10 mouse cellular contexts compared by ENCODE assay signal in genomic region chr15:12439351-12439751, GRCm38 (mm10).
DNase-seq lines count a peak whose midpoint lies in the region; ATAC-seq and TF ChIP-seq lines count a peak whose summit lies in the region.
"Had no signal": no experiment of that assay in that cellular context is flagged by ENCODE, and none has a peak within 500 bp of the region (broad histone marks: within the 10 kb centered on the region; RNA-seq: fewer than 3 reads in every experiment).

No protein-coding gene starts in this region.

- WGBS in cerebellum, adult 2 months = 31% methylated on average over 6 of the region's 6 CpGs
- WGBS in liver, embryonic 14.5 days (ENCODE audit: insufficient replicate concordance) = 18% methylated on average over 6 of the region's 6 CpGs
- 46% methylated on average over 6 of the region's 6 CpGs for WGBS in stomach, embryonic 14.5 days
- 61% methylated on average over 6 of the region's 6 CpGs for WGBS in limb, embryonic 10.5 days

- H3K4me1 ChIP-seq in cerebellum, adult 2 months (ENCODE audit: control insufficient read depth, insufficient read depth, low read length) = no peaks in the 10 kb centered on the region
- peaks cover 0 to 13% of the 10 kb centered on the region in 2 experiments; a peak in 1 of 4 replicates for H3K4me1 ChIP-seq in liver, embryonic 14.5 days (replicated peaks; ENCODE audit: control insufficient read depth in 2 of 2, insufficient read depth in 2 of 2, low read length in 1 of 2)
- peaks cover 6% of the 10 kb centered on the region for H3K4me1 ChIP-seq in stomach, embryonic 14.5 days (ENCODE audit: control insufficient read depth, insufficient read depth, low read length)
- peaks cover 27% of the 10 kb centered on the region for H3K4me1 ChIP-seq in limb, embryonic 10.5 days

- no peak overlapping the region for H3K4me2 ChIP-seq in liver, embryonic 14.5 days (ENCODE audit: low read depth)
- no peak overlapping the region for H3K4me2 ChIP-seq in stomach, embryonic 14.5 days (replicated peaks; ENCODE audit: low read depth, low read length)

- no peak for TF ChIP-seq POLR2A in cerebellum, adult 2 months (IDR thresholded peaks at IDR 0.05; ENCODE audit: borderline replicate concordance, insufficient read depth, low read length)

- H3K4me3 ChIP-seq in cerebellum, adult 2 months (replicated peaks; ENCODE audit: insufficient read depth, low read depth, low read length) = no peak overlapping the region
- no peak overlapping the region for H3K4me3 ChIP-seq in liver, embryonic 14.5 days (ENCODE audit: insufficient read depth in 1 of 2, low read depth in 2 of 2, low read length in 2 of 2)
- H3K4me3 ChIP-seq in stomach, embryonic 14.5 days (ENCODE audit: low read depth, low read length) = no peak overlapping the region
- no peak overlapping the region for H3K4me3 ChIP-seq in limb, embryonic 10.5 days

- no peak for TF ChIP-seq CTCF in cerebellum, adult 2 months (IDR thresholded peaks at IDR 0.05; ENCODE audit: borderline replicate concordance, insufficient read depth, low read depth, low read length)
- no peak for TF ChIP-seq CTCF in liver, embryonic 14.5 days (IDR thresholded peaks at IDR 0.05; ENCODE audit: low read depth)

- H3K9me3 ChIP-seq in liver, embryonic 14.5 days (ENCODE audit: control insufficient read depth, low read length) = no peaks in the 10 kb centered on the region
- no peaks in the 10 kb centered on the region for H3K9me3 ChIP-seq in stomach, embryonic 14.5 days (ENCODE audit: control insufficient read depth, low read depth, low read length)
- H3K9me3 ChIP-seq in limb, embryonic 10.5 days (replicated peaks) = no peaks in the 10 kb centered on the region

- H3K27ac ChIP-seq in cerebellum, adult 2 months (ENCODE audit: insufficient read depth, low read length) = no peak overlapping the region
- no peak overlapping the region for H3K27ac ChIP-seq in liver, embryonic 14.5 days
- peak overlapping the region; percentile 53; the same call in 1 of the 2 replicates for H3K27ac ChIP-seq in stomach, embryonic 14.5 days (ENCODE audit: low read length)
- no peak overlapping the region for H3K27ac ChIP-seq in limb, embryonic 10.5 days

- H3K9ac ChIP-seq in liver, embryonic 14.5 days (replicated peaks) = no peak overlapping the region
- no peak overlapping the region for H3K9ac ChIP-seq in stomach, embryonic 14.5 days (replicated peaks; ENCODE audit: low read depth, low read length)

- H3K27me3 ChIP-seq in cerebellum, adult 2 months (ENCODE audit: control insufficient read depth, insufficient read depth, low read length) = no peaks in the 10 kb centered on the region
- no peaks in the 10 kb centered on the region for H3K27me3 ChIP-seq in liver, embryonic 14.5 days (ENCODE audit: control insufficient read depth, insufficient read depth, low read length)
- no peaks in the 10 kb centered on the region for H3K27me3 ChIP-seq in stomach, embryonic 14.5 days (ENCODE audit: control insufficient read depth, insufficient read depth, low read length)
- no peaks in the 10 kb centered on the region for H3K27me3 ChIP-seq in limb, embryonic 10.5 days (ENCODE audit: low read depth, poor library complexity, severe bottlenecking)

- 0 out of 2 replicates have a peak, but pooled peaks have one; percentile 37 for ATAC-seq in liver, embryonic 14.5 days (ENCODE audit: insufficient read depth)
- ATAC-seq in stomach, embryonic 14.5 days (ENCODE audit: insufficient number of reproducible peaks, insufficient read depth, low FRiP score, low read depth) = no peak

- no peak for TF ChIP-seq EP300 in liver, embryonic 14.5 days (IDR thresholded peaks at IDR 0.05; ENCODE audit: low read depth)

- H3K36me3 ChIP-seq in liver, embryonic 14.5 days (replicated peaks; ENCODE audit: control insufficient read depth, insufficient read depth, low read depth) = no peaks in the 10 kb centered on the region
- no peaks in the 10 kb centered on the region for H3K36me3 ChIP-seq in stomach, embryonic 14.5 days (ENCODE audit: control insufficient read depth, insufficient read depth, low read length)
- no peaks in the 10 kb centered on the region; the same call in 1 of the 2 replicates for H3K36me3 ChIP-seq in limb, embryonic 10.5 days

- peak; percentile 15 to 29 for DNase-seq in cerebellum, adult 2 months
- no peak for DNase-seq in cerebellum, adult 8-10 months
- DNase-seq in retina, postnatal 1 day = peak; percentile 25
- no peak for DNase-seq in retina, embryonic 14.5 days (ENCODE audit: low spot score)
- DNase-seq in liver, embryonic 14.5 days (ENCODE audit: low read depth in 3 of 3, low spot score in 3 of 3) = no peak
- no peak for DNase-seq in limb, embryonic 10.5 days (ENCODE audit: low spot score)
- no peak for DNase-seq in gastrocnemius, postnatal 4 days (ENCODE audit: low spot score in 2 of 2)
- DNase-seq: B cell, adult 2 months; heart, postnatal 10 days had no signal

Comparison
In these comparisons a context has a peak if more than half of its experiments do, and no peak if none do; other contexts are left out.
1. DNase-seq: peak in cerebellum, adult 2 months (2 of 2) and retina, postnatal 1 day (single experiment); none in cerebellum, adult 8-10 months (single experiment), retina, embryonic 14.5 days (single experiment), liver, embryonic 14.5 days (0 of 3), limb, embryonic 10.5 days (single experiment) and gastrocnemius, postnatal 4 days (0 of 2).